Comparison of ENCODE assay signal across 11 mouse cellular contexts in genomic region chr4:58670906-58671250, GRCm38 (mm10).
A peak's percentile ranks its signal among the peaks of the same experiment; 100 is the strongest.
DNase-seq lines count a peak whose midpoint lies in the region; ATAC-seq and TF ChIP-seq lines count a peak whose summit lies in the region.
"Had no signal": no experiment of that assay in that cellular context is flagged by ENCODE, and none has a peak within 500 bp of the region (broad histone marks: within the 10 kb centered on the region; RNA-seq: fewer than 3 reads in every experiment).

No protein-coding gene starts in this region.

- H3K27me3 ChIP-seq in kidney, adult 2 months (replicated peaks; ENCODE audit: control insufficient read depth, insufficient read depth, low read length), result no peaks in the 10 kb centered on the region
- H3K27me3 ChIP-seq in embryonic facial prominence, embryonic 15.5 days, result no peaks in the 10 kb centered on the region
- H3K27me3 ChIP-seq in hindbrain, embryonic 13.5 days, result no peaks in the 10 kb centered on the region
- no peaks in the 10 kb centered on the region for H3K27me3 ChIP-seq in midbrain, embryonic 14.5 days (ENCODE audit: control insufficient read depth, insufficient read depth, low read length)
- H3K27me3 ChIP-seq in thymus, adult 2 months (ENCODE audit: control insufficient read depth, insufficient read depth, low read length), result no peaks in the 10 kb centered on the region

- H3K9me3 ChIP-seq in embryonic facial prominence, embryonic 15.5 days (replicated peaks), result no peaks in the 10 kb centered on the region
- H3K9me3 ChIP-seq in hindbrain, embryonic 13.5 days, result no peaks in the 10 kb centered on the region
- no peaks in the 10 kb centered on the region for H3K9me3 ChIP-seq in midbrain, embryonic 14.5 days (ENCODE audit: control insufficient read depth, low read length)

- no peak for ATAC-seq in embryonic facial prominence, embryonic 15.5 days (ENCODE audit: insufficient number of reproducible peaks, low FRiP score, low TSS enrichment, low read depth)
- no peak; the same call in 1 of the 2 replicates for ATAC-seq in hindbrain, embryonic 13.5 days (ENCODE audit: low FRiP score)
- 0 out of 2 replicates have a peak, but pooled peaks have one; percentile 20 for ATAC-seq in midbrain, embryonic 14.5 days (ENCODE audit: low FRiP score, low TSS enrichment)

- H3K27ac ChIP-seq in kidney, adult 2 months (ENCODE audit: insufficient read depth, low read depth, low read length), result no peak overlapping the region
- peak overlapping the region; percentile 84 for H3K27ac ChIP-seq in embryonic facial prominence, embryonic 15.5 days (replicated peaks)
- peak overlapping the region; percentile 48; the same call in 1 of the 2 replicates for H3K27ac ChIP-seq in hindbrain, embryonic 13.5 days
- no peak overlapping the region for H3K27ac ChIP-seq in midbrain, embryonic 14.5 days (replicated peaks; ENCODE audit: low read depth, low read length)
- H3K27ac ChIP-seq in thymus, adult 2 months (ENCODE audit: control insufficient read depth, insufficient read depth, low read length), result no peak overlapping the region

- DNase-seq in kidney, postnatal 10 days, result peak; percentile 31
- DNase-seq in kidney, adult 2 months, result no peak
- DNase-seq in midbrain, embryonic 14.5 days, result no peak
- DNase-seq in cerebellum, postnatal 25 days, result no peak
- no peak for DNase-seq in thymus, adult 2 months
- DNase-seq in yolk sac, embryonic 10.5 days (ENCODE audit: low spot score), result no peak
- DNase-seq: adrenal gland, adult 8-10 months; cerebellum, adult 9-10 months; lung, adult 18-20 months had no signal

- no peak overlapping the region for H3K4me3 ChIP-seq in kidney, adult 2 months (ENCODE audit: insufficient read depth, low read depth, low read length)
- 0 out of 2 replicates have a peak overlapping the region, but pooled peaks have one; percentile 4 for H3K4me3 ChIP-seq in embryonic facial prominence, embryonic 15.5 days (replicated peaks)
- no peak overlapping the region for H3K4me3 ChIP-seq in hindbrain, embryonic 13.5 days
- H3K4me3 ChIP-seq in midbrain, embryonic 14.5 days (replicated peaks; ENCODE audit: low read depth, low read length), result no peak overlapping the region
- H3K4me3 ChIP-seq in thymus, adult 2 months (ENCODE audit: control insufficient read depth, insufficient read depth, low read length), result no peak overlapping the region

- no peaks in the 10 kb centered on the region for H3K36me3 ChIP-seq in kidney, adult 2 months (ENCODE audit: control insufficient read depth, insufficient read depth, low read length)
- H3K36me3 ChIP-seq in embryonic facial prominence, embryonic 15.5 days, result no peaks in the 10 kb centered on the region
- no peaks in the 10 kb centered on the region for H3K36me3 ChIP-seq in hindbrain, embryonic 13.5 days
- H3K36me3 ChIP-seq in midbrain, embryonic 14.5 days (ENCODE audit: control insufficient read depth, insufficient read depth, low read length), result no peaks in the 10 kb centered on the region
- H3K36me3 ChIP-seq in thymus, adult 2 months (ENCODE audit: control insufficient read depth, insufficient read depth, low read length), result no peaks in the 10 kb centered on the region

- H3K4me1 ChIP-seq in kidney, adult 2 months (ENCODE audit: control insufficient read depth, insufficient read depth, low read length), result no peaks in the 10 kb centered on the region
- peaks cover 37% of the 10 kb centered on the region for H3K4me1 ChIP-seq in embryonic facial prominence, embryonic 15.5 days
- H3K4me1 ChIP-seq in hindbrain, embryonic 13.5 days (replicated peaks), result peaks cover 20% of the 10 kb centered on the region
- H3K4me1 ChIP-seq in midbrain, embryonic 14.5 days (ENCODE audit: control insufficient read depth, insufficient read depth, low read length), result peaks cover 9% of the 10 kb centered on the region
- no peaks in the 10 kb centered on the region for H3K4me1 ChIP-seq in thymus, adult 2 months (replicated peaks; ENCODE audit: control insufficient read depth, insufficient read depth, low read length)

- no peak for TF ChIP-seq CTCF in kidney, adult 2 months (conservative IDR thresholded peaks at IDR 0.05; ENCODE audit: insufficient read depth, insufficient read length, low read depth, low read length)
- TF ChIP-seq CTCF in thymus, adult 2 months (IDR thresholded peaks at IDR 0.05; ENCODE audit: borderline replicate concordance, control insufficient read depth, extremely low read depth, insufficient read depth, low read length, poor library complexity), result no peak

- TF ChIP-seq POLR2A in kidney, adult 2 months (IDR thresholded peaks at IDR 0.05; ENCODE audit: low read depth, low read length), result no peak
- TF ChIP-seq POLR2A in thymus, adult 2 months (IDR thresholded peaks at IDR 0.05; ENCODE audit: control insufficient read depth, extremely low read depth, insufficient read depth, low read length, poor library complexity), result no peak

- H3K9ac ChIP-seq in embryonic facial prominence, embryonic 15.5 days, result no peak overlapping the region
- no peak overlapping the region for H3K9ac ChIP-seq in hindbrain, embryonic 13.5 days
- H3K9ac ChIP-seq in midbrain, embryonic 14.5 days (replicated peaks; ENCODE audit: low read length), result no peak overlapping the region

- 17% methylated on average over 6 of the region's 6 CpGs for WGBS in kidney, adult 2 months
- 9% methylated on average over 6 of the region's 6 CpGs for WGBS in embryonic facial prominence, embryonic 15.5 days
- WGBS in hindbrain, embryonic 13.5 days, result 19% methylated on average over 6 of the region's 6 CpGs
- 24% methylated on average over 6 of the region's 6 CpGs for WGBS in midbrain, embryonic 14.5 days
- WGBS in thymus, adult 2 months, result 96% methylated on average over 6 of the region's 6 CpGs

- peak overlapping the region; percentile 35 for H3K4me2 ChIP-seq in embryonic facial prominence, embryonic 15.5 days (replicated peaks)
- H3K4me2 ChIP-seq in hindbrain, embryonic 13.5 days, result peak overlapping the region; percentile 31
- H3K4me2 ChIP-seq in midbrain, embryonic 14.5 days (ENCODE audit: low read length), result peak overlapping the region; percentile 37

Comparison
In these comparisons a context has a peak if more than half of its experiments do, and no peak if none do; other contexts are left out.
1. H3K27ac ChIP-seq: peak in embryonic facial prominence, embryonic 15.5 days (single experiment) and hindbrain, embryonic 13.5 days (single experiment); none in kidney, adult 2 months (single experiment), midbrain, embryonic 14.5 days (single experiment) and thymus, adult 2 months (single experiment).
2. Peak in every context shown above with its lines, with median percentiles within 50 percentile points of each other: H3K4me2 ChIP-seq.